ENCODE assay signal across 7 mouse cellular contexts in genomic region chr10:34036587-34036986, GRCm38 (mm10). TPM values are rescaled to one million over a fixed set of nuclear protein-coding genes. Genes with fewer than 3 reads are reported as not detected.
DNase-seq lines count a peak whose midpoint lies in the region; ATAC-seq and TF ChIP-seq lines count a peak whose summit lies in the region.

No protein-coding gene starts in this region.

- peak; percentile 88 for TF ChIP-seq CTCF in left cerebral cortex, adult 2 months (IDR thresholded peaks at IDR 0.05)
- TF ChIP-seq CTCF in cortical plate, adult 2 months (IDR thresholded peaks at IDR 0.05; ENCODE audit: extremely low read depth, insufficient read depth, low read length), result peak; percentile 48; the same call in 1 of the 2 replicates

- H3K27ac ChIP-seq in left cerebral cortex, adult 2 months, result no peak overlapping the region
- no peak overlapping the region for H3K27ac ChIP-seq in cortical plate, adult 2 months (ENCODE audit: insufficient read depth, low read length)

- peak; percentile 89 for ATAC-seq in inflammation-experienced regulatory T-cells, adult 6 months

- TF ChIP-seq POLR2A in cortical plate, adult 2 months (IDR thresholded peaks at IDR 0.05; ENCODE audit: extremely low read depth, insufficient read depth, low read length), result no peak

- H3K4me1 ChIP-seq in cortical plate, adult 2 months (ENCODE audit: control insufficient read depth, insufficient read depth, low read length), result peaks cover 2% of the 10 kb centered on the region; the same call in 1 of the 2 replicates

- DNase-seq in left cerebral cortex, adult 2 months (ENCODE audit: extremely low spot score in 1 of 2, low spot score in 2 of 2), result no peak
- DNase-seq in left cerebral cortex, postnatal 36 days (ENCODE audit: low spot score in 2 of 2), result no peak
- peak; percentile 76 for DNase-seq in MN1 (ENCODE audit: low spot score)
- peak; percentile 72 for DNase-seq in naive thymus-derived CD4-positive, alpha-beta T cell, adult 2 months (ENCODE audit: low read depth)
- no peak for DNase-seq in thymus, postnatal 25 days

- no peak overlapping the region for H3K4me3 ChIP-seq in left cerebral cortex, adult 2 months
- H3K4me3 ChIP-seq in cortical plate, adult 2 months (ENCODE audit: insufficient read depth, low read length), result no peak overlapping the region

- intact Hi-C loops in left cerebral cortex, adult 2 months (cut with DNase I), result loop anchor here (1.0 to 10.0 kb wide), 4 partner anchors 60 to 292 kb away; partner anchors contain the start of genes Calhm5 and Dse
- intact Hi-C loops in left cerebral cortex, postnatal 36 days (cut with DNase I), result loop anchor here (2.0 to 10.0 kb wide), 3 partner anchors 60 to 290 kb away; partner anchors contain the start of genes Calhm5 and Dse

RNA-seq across cellular contexts. Expression of gene Trappc3l, which starts 0.8 kb away (rescaled TPM):
- under 1 TPM in 1 of 2 experiments, not detected in 1; 0.43 TPM for total RNA-seq in left cerebral cortex, adult 2 months (2021)
- total RNA-seq in left cerebral cortex, postnatal 36 days (2021), result under 1 TPM; 0.34 to 0.62 TPM
- 0.19 TPM in 1 of 2 replicates, not detected in the other for polyA plus RNA-seq in cortical plate, adult 2 months (2012; rRNA removed)
- not detected for polyA plus RNA-seq in inflammation-experienced regulatory T-cells, adult 6 months (2017; shearing (Covaris generic))

RNA-seq across cellular contexts. Expression of gene Calhm4, which starts 7.5 kb away (rescaled TPM):
- total RNA-seq in left cerebral cortex, adult 2 months (2021), result not detected
- total RNA-seq in left cerebral cortex, postnatal 36 days (2021), result not detected
- polyA plus RNA-seq in cortical plate, adult 2 months (2012; rRNA removed), result 0.02 TPM in 1 of 2 replicates, not detected in the other
- polyA plus RNA-seq in inflammation-experienced regulatory T-cells, adult 6 months (2017; shearing (Covaris generic)), result not detected

RNA-seq across cellular contexts. Expression of gene Rwdd1, which starts 17.2 kb away (rescaled TPM):
- total RNA-seq in left cerebral cortex, adult 2 months (2021), result 10 to 100 TPM; 89.9 to 96.3 TPM
- total RNA-seq in left cerebral cortex, postnatal 36 days (2021), result 100 to 1,000 TPM in 1 of 2 experiments, 10 to 100 TPM in 1; 94.4 to 104 TPM
- 65.8 and 72.3 TPM in 2 replicates for polyA plus RNA-seq in cortical plate, adult 2 months (2012; rRNA removed)
- polyA plus RNA-seq in inflammation-experienced regulatory T-cells, adult 6 months (2017; shearing (Covaris generic)), result 100 to 1,000 TPM in 1 of 3 experiments, 10 to 100 TPM in 2; 59.6 to 140 (median 87.0) TPM

RNA-seq across cellular contexts. Expression of gene Calhm5, which starts 59.7 kb away (rescaled TPM):
- total RNA-seq in left cerebral cortex, adult 2 months (2021), result 1 to 10 TPM; 2.7 to 3.2 TPM
- total RNA-seq in left cerebral cortex, postnatal 36 days (2021), result 1 to 10 TPM; 2.7 to 3.0 TPM
- polyA plus RNA-seq in cortical plate, adult 2 months (2012; rRNA removed), result 2.0 and 2.4 TPM in 2 replicates
- polyA plus RNA-seq in inflammation-experienced regulatory T-cells, adult 6 months (2017; shearing (Covaris generic)), result not detected

Comparison
In these comparisons a context has a peak if more than half of its experiments do, and no peak if none do; other contexts are left out.
1. DNase-seq: peak in MN1 (single experiment) and naive thymus-derived CD4-positive, alpha-beta T cell, adult 2 months (single experiment); none in left cerebral cortex, adult 2 months (0 of 2), left cerebral cortex, postnatal 36 days (0 of 2) and thymus, postnatal 25 days (single experiment).